Mouse (Mus musculus) thymus, postnatal 25 days (tissue): ENCODE results near the gene Topors.

ENCODE experiments used
- DNase-seq: peaks from one replicate; pipeline ENCODE4 v3.0.0; 2022

The Topors gene

DNA sequence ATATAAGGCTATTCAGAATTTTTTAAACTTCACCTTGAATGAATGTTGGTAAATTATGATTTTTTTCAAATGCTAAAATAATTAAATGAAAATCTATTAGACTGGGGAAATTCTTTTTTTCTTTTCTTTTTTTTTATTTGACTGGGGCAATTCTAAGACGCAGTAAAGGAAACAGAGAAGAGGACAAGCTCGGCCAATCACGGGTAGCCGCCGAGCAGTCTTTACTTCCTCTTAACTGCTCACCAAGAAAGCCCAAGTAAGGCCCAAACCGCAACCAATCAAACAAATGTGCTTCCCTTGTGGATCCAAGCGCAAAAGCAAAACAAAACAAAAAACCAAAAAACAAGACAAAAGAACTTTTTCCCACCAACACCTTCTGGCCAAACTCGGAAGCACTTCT, 25.6 kb downstream of the Topors start:
- DNase-seq = no peak

DNA sequence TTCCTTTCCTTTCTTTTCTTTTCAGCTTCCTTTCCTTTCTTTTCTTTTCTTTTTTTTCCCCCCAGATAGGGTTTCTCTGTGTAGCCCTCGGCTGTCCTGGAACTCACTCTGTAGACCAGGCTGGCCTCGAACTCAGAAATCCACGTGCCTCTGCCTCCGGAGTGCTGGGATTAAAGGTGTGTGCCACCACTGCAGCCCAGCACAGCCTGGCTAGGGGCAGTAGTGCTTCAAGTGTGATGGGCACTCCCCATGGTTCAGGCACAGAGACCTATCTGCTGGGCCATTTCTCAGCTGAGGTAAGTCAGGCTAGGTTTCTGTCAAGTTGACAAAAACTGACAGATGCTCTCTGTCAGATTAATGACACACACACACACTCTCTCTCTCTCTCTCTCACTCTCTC, 26.6 kb downstream of the Topors start:
- no peak for DNase-seq

DNA sequence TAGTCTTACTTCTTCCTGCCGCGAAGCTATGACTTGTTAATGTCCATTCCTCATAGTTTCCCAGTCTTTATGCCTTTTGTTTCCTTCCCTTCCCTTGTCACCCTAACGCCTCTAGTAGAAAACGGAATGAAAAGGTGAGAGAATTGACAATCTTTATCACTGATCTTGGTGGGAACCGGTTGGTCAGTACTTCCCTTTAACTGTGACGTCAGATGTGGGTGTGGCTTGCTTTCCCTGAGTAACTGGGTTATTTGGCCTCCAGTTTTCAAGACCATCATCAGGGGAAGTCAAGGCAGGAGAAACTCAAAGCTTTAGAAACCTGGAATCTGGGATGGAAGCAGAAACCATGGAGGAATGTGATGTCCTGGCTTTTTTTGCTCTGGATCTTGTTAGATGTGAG, 27.7 kb downstream of the Topors start:
- no peak for DNase-seq

DNA sequence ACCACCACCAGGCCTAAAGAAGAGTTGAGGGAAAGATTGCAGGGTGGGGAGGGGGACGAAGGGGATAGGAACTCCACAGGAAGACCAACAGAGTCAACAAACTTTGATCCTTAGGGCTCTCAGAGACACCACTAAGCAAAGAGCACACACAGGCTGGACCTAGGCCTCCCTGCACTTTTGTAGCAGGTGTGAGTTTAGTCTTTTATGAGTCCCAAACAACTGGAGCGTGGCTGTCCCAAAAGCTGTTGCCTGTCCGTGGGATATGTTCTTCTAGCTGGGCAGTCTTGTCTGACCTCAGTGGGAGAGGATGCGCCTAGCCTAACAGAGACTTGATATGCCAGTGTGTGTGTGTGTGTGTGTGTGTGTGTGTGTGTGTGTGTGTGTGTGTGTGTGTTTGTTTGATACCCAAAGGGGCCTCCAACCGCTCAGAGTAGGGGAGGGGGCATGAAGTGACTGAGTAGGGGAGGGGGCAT, 29.3 kb downstream of the Topors start:
- DNase-seq = no peak

DNA sequence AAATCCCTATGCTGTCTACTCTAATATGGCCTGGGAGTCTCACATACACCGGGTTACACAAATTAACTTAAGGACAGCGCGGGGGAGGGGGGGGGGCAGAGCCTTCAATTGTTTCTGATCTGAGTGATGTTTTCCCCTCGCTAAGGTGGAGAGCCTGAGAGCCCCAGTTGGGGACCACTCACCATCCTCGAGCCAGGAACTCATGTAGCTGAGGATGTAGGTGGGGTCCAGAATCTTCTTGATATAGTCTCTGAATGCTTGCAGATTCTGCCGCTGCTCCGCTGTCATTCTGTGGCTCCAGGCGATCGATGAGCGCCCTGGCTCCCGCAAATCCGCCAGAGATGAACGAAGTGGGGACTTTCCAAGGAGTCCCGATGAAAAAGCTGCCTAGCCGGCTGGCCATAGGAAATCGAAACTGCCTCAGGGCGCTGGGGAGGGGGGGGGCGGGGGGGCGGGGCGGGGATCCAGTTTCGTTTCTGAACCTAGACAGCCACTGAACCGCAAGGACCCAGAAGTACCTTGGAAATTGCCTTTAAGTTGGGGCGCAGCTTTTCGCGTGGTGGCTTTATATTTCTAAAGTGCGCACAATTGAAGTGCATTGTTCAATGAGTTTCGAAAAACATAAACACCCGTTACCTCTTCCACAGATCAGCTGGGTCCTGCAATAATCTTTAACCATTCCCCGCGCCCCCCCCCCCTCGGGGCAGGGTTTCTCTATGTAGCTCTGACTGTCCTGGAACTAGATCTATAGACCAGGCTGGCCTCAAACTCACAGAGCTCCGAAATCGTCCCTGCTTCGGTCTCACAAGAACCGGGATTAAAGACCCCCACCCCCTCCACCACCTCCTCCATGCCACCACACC, 30.0 kb downstream of the Topors start, which contains the start of gene Ddx58:
Gene Ddx58 (minus strand): TSS at position 420 of the 863 bp plus-strand sequence.
- DNase-seq = peak; percentile 46

DNA sequence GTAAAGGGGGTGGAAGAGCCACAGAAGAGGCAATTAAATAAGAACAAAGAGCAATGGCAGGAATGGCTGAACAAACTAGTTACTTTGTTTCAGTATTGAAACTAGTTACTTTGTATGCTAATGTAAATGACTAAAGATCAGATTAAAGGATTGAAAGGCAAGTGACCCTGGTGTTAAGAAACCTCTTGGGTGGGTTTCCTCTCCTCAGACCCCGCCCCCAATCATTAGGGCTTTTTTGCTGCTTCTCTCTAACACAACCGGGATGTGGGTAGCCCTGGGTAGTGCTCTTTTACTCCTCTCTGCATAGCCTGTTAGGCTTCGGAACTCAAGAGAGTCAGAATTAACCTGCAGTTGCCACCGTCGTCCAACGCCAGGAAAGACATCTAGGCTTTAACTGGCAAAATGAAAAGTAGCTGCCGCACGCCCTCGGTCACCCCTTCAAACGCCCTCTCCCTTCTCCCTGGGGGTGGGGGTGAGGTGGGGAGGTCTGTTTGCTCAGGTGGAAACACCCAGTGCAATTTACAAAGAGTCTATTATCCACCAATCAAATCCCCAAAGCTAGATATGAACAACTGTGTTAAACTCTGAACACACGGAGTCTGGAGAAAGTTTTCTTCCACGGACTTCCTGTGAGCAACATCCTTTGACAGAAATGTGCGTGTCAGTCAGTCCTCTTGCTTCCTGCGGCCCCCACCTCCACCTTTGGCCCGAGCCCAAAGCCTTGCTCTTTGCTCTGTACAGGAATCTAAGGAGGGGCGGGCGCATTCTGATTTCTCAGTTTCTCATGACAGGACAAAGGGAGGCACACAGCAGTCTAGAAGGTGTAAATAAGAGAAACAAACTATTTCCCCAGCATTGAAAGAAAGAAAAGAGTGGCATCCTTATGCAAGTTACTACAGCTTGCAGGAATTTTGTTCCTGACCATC, 30.9 kb downstream of the Topors start:
- peak; percentile 68 for DNase-seq

DNA sequence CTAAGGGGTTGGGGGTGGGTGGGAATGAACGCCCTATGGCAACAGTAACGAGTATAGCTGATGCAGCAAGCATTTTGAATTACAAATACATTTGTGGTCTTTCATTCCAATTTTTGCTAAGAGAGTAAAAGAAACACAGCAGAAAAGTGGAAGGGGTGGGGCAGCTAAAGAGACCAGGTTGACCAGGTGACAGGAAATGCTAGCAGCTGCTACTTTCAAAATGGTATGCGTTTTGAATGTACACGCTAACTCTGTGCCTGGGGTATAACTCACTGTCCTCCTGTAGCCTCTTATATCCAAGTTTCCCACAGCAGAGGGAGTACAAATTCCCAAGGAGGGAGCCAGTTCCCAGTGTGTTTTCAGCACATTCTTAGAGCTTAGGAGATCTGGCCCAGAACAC, 32.8 kb downstream of the Topors start:
- peak; percentile 26 for DNase-seq

DNA sequence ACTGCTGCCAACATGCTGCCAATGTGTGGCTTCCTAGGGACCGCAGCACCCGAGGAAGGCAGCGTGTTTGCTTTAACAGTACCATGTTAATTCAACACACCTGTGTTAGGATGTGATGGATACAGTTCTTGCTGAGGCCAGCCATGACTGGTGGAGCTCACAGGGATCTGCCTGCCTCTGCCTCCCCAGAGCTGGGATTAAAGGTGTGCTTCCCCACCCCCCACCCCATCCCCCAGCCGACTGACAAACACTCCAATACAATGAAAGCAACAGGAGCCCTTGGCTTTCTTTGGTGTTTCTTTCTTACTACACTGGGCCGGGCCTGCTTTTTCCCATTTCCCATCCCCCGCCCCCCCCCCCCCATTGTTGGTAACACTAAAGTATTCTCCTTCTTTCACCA, 35.4 kb downstream of the Topors start:
- DNase-seq = no peak

DNA sequence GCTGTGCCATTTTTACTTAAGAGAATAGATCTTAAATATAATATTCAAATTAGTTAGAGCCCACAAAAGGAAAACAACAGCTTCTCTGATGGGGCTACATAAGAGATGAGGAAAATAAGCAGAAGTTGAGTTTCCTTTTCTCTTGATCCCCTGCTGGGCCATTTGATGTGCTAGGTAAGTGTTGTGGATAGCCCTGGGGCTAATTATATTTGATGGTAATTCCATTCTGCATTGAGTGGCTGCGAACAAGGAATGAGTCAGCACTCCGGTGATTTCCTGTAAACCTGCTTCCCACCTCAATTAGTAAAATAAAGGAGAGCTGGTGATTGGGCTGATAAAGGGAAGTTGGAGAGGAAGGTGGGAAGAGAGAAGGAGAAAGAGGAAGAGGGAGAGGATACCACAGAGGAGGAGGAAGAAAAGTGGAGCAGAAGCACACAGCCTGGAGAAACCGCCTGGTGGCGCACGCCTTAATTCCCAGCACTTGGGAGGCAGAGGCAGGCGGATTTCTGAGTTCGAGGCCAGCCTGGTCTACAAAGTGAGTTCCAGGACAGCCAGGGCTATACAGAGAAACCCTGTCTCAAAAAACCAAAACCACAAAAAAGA, 36.5 kb downstream of the Topors start:
- DNase-seq = no peak

DNA sequence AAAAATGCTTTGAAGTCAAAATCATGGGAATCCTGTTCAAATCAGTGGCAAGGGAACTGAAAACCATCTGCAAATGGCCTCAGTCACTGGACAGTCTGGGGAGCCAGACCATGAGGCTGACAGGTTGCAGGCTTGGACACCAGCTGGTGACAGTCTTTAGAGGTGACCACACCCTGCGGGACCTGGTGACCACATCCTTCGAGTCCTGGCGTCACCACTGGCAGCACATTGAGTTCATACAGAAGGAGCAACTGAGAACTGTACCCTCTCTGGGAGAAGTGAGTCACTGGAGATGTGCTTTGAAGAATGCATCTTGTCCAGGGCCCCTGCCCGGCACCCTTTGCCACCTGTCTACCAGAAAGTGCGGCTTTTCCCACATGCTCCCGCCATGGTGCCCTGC, 39.9 kb downstream of the Topors start:
- no peak for DNase-seq

DNA sequence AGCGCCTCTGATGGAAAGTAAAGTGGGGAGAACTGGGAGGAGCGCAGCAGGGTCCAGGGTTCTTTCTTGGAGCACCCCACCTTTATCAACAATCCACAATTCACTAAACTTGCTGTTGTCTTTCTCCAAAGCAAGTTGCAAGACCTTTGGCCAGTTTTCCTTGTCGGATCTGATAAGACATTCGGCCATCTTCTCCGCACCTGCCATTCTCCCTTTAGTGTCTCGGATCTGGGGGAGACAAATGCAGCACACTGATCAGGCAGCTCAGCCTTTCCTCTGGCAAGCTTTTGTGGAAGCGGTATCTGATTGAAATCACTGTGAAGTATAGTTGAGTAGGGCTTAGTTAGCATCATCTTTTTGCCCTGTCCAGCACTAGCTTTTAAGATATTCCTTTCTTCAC, 41.8 kb downstream of the Topors start:
- DNase-seq = no peak

DNA sequence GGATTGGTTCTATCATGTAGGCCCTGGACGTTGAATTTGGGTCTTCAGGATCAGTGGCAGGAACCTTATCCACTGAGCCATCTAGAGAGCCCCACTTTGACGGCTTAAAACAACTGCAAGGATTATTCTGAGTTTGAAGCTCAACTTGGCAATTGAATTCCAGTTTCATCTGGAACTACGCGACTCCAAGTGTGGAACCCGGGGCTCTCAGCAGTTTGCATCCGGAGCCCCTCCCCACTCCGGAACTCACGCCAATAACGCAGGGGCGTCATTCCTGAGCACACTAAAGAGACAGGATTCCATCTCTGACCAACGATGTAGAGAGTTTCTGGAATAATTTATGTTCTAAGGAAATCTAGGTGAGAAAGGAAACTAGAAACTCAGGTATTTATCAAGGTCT, 42.5 kb downstream of the Topors start:
- no peak for DNase-seq

DNA sequence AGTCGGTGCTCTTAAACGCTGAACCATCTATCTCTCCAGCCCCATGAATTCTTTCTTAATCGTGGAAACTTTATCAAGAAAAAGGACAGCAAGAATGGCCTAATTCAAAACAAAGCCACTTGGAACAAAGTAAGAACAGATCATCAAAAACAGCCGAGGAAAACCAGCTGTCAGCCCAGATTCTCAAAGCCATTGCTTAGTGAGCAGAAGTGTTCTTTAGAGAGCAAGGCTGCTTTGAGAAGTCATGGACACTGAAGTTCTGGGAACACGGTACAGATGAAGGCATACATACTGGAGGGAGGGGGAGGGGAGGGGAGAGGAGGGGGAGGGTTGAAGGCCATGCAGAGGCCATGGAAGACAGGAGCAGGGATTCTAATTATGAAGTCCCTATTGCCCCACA, 43.6 kb downstream of the Topors start:
- DNase-seq = no peak

DNA sequence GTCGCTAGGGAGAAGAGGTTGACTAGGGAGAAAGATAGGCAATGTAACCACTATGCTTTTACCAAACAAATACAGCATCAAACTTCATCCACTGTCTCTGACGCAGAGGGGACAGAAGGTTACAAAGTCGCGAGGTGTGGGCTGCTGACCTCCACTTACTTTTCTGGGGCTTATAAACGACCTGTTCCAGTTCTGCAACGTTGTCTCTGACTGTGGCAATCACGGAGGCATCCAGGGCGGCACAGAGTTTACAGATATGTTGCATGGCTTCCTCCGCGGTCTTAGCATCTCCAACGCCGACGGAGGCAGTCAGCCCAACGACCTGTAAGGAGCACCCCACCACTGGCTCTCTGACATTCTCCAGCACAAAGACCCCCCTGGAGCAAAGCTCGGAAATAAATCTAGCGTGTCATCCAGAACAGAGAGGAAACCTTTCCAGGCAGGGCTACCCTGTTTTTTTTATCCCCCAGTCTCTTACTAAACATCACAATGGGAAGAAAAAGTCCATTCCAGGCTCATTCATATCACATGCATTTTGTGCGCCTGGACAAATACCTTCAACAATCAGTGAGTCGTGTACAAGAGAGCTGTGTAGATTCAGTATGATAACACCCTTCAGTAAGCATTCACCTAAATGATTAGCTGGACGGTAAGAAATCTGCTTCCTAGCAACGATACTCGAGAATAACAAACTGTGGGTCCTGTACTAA, 47.6 kb downstream of the Topors start:
- no peak for DNase-seq

DNA sequence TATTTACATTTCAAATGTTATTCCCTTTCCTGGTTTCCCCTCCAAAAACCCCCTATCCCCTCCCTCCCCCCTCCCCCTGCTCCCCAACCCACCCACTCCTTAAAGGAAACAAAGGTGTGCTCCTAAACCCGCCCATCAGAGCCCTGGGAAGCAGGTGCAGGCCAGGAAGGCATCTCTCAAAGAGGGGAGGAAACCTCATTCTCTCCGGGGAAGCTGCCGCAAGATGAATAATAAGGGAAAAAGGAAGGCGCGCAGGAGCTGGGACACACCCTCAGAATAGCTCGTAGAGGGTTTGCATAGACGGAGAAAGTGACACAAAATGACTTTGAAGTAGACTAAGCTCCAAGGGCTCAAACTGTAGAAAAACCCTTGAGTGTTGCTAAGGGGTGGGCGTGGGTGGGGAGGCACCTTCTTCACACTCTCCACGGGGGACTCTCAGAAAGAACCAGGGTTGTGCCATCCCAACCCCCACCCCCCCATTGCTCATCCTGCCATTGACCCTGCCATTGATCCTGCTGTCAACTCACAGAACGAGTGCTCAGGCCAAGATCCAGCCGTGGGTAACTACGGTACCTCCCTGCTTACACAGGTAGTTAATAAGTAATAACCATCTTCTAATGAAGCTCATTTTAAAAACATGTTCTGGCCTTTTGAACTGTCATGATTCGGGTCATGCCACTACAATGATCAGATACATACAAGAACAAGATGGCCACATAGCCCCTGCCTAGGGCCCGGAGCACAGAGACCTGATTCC, 48.5 kb downstream of the Topors start:
- DNase-seq = no peak

DNA sequence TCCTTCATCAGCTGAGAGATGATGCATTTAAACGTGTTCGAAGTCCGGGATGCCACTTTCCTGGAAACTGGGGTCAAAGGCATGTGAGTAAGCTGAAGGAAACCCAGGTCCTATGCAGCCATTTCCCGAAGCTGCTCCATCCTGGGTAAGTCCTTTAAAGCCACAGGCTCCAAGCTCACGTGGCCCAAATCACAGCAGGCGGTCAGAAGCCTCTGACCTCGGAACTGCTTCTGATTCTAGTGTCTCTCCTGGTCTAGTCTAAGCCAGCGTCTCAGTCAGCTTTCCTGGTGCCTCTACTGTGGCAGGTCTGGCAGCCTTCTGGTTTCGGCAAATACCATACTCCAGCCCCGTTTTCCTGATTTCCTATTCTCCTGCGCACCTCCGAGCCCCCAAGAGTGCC, 49.2 kb downstream of the Topors start:
- DNase-seq = no peak

DNA sequence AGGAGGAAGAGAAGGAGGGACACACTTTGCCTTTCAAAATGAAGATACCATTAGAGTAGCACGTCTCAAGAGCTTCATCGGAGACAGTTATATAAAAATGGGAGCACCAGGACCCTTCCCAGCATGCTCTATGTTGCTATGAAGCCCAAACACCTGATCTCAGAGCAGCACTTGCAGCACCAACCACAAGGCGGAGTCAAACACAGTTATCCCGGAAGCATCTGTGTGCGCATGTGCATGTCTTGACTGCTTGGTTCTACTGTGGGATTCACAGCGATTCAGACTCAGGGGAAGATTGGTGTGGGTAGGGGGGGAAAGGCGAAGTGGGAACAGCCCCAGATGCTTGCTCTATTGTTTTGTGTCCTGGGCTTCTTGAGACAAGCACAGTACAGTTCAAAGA, 51.3 kb downstream of the Topors start:
- peak; percentile 66 for DNase-seq

DNA sequence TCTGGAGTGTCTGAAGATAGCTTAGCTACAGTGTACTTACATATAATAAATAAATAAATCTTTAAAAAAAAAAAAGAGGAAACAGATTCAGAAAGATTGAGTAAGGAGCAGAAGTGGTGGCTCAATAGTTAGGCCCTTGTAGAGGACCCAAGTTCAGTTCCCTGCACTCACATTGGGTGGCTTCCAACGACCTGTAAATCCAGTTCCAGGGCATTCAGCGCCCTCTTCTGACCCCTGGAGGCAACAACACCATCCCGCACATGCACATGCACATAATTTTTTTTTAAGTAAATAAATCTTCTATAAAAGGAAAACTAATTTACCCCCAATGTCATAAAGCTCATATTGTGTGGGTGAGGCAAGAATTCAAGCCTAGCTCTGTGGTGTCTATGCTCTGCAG, 51.7 kb downstream of the Topors start:
- DNase-seq = no peak

DNA sequence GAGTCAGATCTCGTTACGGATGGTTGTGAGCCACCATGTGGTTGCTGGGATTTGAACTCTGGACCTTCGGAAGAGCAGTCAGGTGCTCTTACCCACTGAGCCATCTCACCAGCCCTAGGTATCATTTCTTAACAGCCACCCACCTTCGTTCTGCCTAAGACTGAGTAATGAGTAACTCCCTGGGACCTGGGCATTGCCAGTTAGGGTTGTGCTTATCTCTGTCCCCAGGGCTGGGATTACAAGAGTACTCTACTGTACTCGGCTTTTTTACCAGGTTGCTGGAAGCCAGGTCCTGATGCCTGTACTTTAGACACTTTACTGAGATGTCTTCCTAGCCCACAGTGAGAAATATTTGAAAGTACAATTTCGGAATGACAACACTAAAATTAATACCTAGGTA, 57.5 kb downstream of the Topors start:
- DNase-seq = no peak
